Mouse (Mus musculus) liver, embryonic 13.5 days (tissue): ENCODE data around the gene Dclk3. TPM values are rescaled to one million over a fixed set of nuclear protein-coding genes. Genes with fewer than 3 reads are reported as not detected.

Experiments
- ATAC-seq: fragments of 200-750 bp; cut with Nextera tagmentation; 2 replicates; pipeline ENCODE4 v1.8.0; 2017; ENCODE audit warnings: low read depth, mild to moderate bottlenecking, moderate number of reproducible peaks, moderate library complexity
- DNase-seq: peaks from one replicate; pipeline ENCODE4 v3.0.0; 2022
- H3K27ac ChIP-seq: fragments of 300-500 bp; sonication (generic); 2 replicates; pipeline ENCODE4 v1.5.1; 2015; ENCODE audit warnings: moderate library complexity, mild to moderate bottlenecking, inconsistent platforms
- H3K27me3 ChIP-seq: fragments of 300-500 bp; sonication (generic); 2 replicates; pipeline ENCODE4 v1.6.1; 2015; ENCODE audit warnings: mild to moderate bottlenecking, inconsistent platforms
- H3K36me3 ChIP-seq: fragments of 300-500 bp; sonication (generic); 2 replicates; pipeline ENCODE4 v1.6.1; 2015; ENCODE audit warnings: mild to moderate bottlenecking, inconsistent platforms
- H3K4me1 ChIP-seq: fragments of 300-500 bp; sonication (generic); replicated peaks from 2 replicates; pipeline ENCODE4 v1.6.1; 2015; ENCODE audit warnings: inconsistent platforms
- H3K4me2 ChIP-seq: fragments of 300-500 bp; sonication (generic); 2 replicates; pipeline ENCODE4 v1.6.1; 2015; ENCODE audit warnings: inconsistent platforms, mild to moderate bottlenecking, moderate library complexity
- H3K4me3 ChIP-seq: fragments of 300-500 bp; sonication (generic); replicated peaks from 2 replicates; pipeline ENCODE4 v1.5.1; 2015; ENCODE audit warnings: mild to moderate bottlenecking, inconsistent platforms
- H3K9ac ChIP-seq: fragments of 300-500 bp; sonication (generic); 2 replicates; pipeline ENCODE4 v1.6.1; 2015; ENCODE audit warnings: mild to moderate bottlenecking, inconsistent platforms
- H3K9me3 ChIP-seq: fragments of 300-500 bp; sonication (generic); replicated peaks from 2 replicates; pipeline ENCODE4 v1.6.1; 2016; ENCODE audit warnings: inconsistent platforms
- WGBS: fragments of 180-500 bp; shearing (Covaris S2); methylation state at CpG from one replicate; pipeline ENCODE4 v1.1.7; 2015; ENCODE audit not compliant: insufficient replicate concordance; 5-methylcytosine and 5-hydroxymethylcytosine counted together
- polyA plus RNA-seq: library from polyadenylated mRNA; unstranded; fragments of >200 nt; fragmentation: Nextera tagmentation; extraction: Ambion mirVana; gene quantifications from 2 replicates; pipeline ENCODE4 v1.2.1, GENCODE M21; 2015

Dclk3 gene
- polyA plus RNA-seq, 1 experiment from 2014 or later, result not detected

DNA sequence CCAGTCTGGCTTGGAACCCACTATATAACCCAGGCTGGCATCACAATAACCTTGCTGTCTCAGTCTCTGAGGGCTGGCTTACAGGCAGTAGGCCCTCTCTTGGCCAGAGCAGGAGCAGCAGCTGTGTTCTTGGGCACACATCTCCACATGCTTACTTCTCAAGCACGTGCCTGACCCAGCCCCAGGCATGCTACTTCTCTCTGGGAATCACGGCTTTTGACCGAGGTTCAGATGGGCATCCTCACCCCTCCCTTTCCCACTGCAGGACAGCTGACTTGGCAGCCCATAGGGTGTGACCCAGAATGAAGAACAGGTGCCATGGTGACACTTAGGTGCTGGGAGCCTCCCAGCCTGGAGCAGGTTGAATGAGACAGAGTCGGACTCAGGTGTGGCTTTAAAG lies 52.4 kb downstream of the Dclk3 start:
- H3K36me3 ChIP-seq, result no peaks in the 10 kb centered on the region
- H3K4me1 ChIP-seq, result no peaks in the 10 kb centered on the region
- no peak overlapping the region for H3K4me3 ChIP-seq
- no peak overlapping the region for H3K9ac ChIP-seq
- no peak overlapping the region for H3K27ac ChIP-seq
- H3K27me3 ChIP-seq, result peaks cover 4% of the 10 kb centered on the region; the same call in 1 of the 2 replicates
- ATAC-seq, result no peak
- DNase-seq, result no peak
- H3K4me2 ChIP-seq, result no peak overlapping the region
- 51% methylated on average over 4 of the region's 4 CpGs for WGBS
- no peaks in the 10 kb centered on the region for H3K9me3 ChIP-seq

DNA sequence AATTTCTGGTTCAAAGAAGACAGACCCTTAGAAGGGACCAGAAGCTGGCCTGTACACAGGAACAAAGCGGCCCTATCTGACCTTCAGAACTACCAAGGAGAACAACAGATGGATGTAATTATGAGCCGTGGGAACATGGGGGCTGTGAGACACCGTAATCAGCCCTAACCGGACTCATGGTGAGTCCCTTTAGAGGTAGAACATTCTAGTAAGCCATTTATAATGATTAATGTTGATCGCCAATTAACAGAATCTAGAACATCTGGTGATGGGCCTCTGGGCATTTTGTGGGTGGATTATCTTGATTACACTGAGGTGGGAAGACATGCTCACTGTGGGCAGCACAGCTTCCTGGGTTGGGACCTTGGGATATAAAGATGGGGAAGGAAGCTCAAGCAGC lies 54.6 kb downstream of the Dclk3 start:
- H3K4me2 ChIP-seq, result no peak overlapping the region
- DNase-seq, result no peak
- H3K4me1 ChIP-seq, result no peaks in the 10 kb centered on the region
- ATAC-seq, result no peak
- no peaks in the 10 kb centered on the region for H3K36me3 ChIP-seq
- H3K9ac ChIP-seq, result no peak overlapping the region
- H3K27ac ChIP-seq, result no peak overlapping the region
- no peaks in the 10 kb centered on the region for H3K9me3 ChIP-seq
- WGBS, result 61% methylated on average over 5 of the region's 5 CpGs
- H3K4me3 ChIP-seq, result no peak overlapping the region
- H3K27me3 ChIP-seq, result peaks cover 4% of the 10 kb centered on the region; the same call in 1 of the 2 replicates

DNA sequence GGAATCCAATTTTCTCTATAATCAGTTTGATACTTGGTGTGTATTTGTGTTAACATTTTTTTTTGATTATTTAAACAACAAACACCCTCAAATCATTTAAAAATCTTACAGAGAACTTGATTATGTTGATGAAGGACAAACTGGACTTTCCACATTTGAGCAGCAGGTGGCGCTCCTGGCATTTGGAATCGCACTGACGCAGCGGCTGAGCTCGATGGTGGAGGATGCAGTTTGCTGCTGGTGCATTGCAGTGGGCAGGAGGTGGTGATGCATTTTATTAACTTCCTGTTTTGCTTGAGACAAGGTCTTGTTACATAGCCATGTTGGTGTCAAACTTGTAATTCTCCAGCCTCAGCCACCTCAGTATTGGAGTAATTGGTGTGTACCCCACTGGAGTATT lies 56.7 kb downstream of the Dclk3 start:
- 2% methylated on average over 5 of the region's 5 CpGs for WGBS
- H3K4me1 ChIP-seq, result no peaks in the 10 kb centered on the region
- H3K9me3 ChIP-seq, result no peaks in the 10 kb centered on the region
- H3K9ac ChIP-seq, result no peak overlapping the region
- H3K36me3 ChIP-seq, result no peaks in the 10 kb centered on the region
- H3K27me3 ChIP-seq, result peaks cover 4% of the 10 kb centered on the region; the same call in 1 of the 2 replicates
- no peak overlapping the region for H3K4me2 ChIP-seq
- ATAC-seq (no peak), DNase-seq (peak; percentile 13)
- no peak overlapping the region for H3K4me3 ChIP-seq
- no peak overlapping the region for H3K27ac ChIP-seq

DNA sequence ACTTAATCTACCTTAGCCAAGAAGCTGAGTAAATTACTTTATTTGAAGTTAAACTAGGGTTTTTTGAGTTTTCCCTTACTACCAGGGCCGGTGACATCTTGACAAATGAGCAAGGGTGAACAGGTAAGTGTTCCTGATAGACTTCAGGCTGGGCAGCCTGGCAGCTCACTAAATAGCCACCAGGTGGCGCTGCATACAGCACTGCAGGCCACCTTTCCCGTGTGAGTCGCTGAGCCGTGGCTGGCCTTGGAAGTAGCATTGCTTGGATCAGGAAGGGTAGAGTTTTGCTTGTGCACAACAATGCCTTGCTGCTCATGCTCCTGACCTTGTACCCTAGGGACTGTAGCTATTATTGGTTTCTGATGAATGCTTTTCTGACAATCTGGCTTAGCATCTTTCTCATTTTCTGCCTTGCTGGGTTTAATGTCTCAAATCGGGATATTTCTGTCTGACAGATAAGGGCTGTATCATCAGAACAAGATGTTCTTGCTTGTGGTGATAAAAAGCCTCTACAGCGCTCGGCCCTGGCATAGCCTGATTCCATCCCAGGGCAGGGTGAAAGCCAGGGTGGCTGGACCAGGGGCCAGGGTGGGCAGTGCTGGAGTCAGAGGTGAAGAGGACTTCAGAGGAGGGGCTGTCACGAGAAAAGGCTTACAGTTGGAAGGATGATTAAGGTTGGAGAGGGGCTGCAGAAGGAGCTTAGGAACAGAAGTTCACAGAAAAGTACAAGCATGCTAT lies 58.4 kb downstream of the Dclk3 start:
- Histone ChIP-seq H3K27ac (no peak overlapping the region), H3K4me1 (no peaks in the 10 kb centered on the region), H3K9ac (no peak overlapping the region), H3K4me2 (no peak overlapping the region), H3K9me3 (no peaks in the 10 kb centered on the region), H3K36me3 (no peaks in the 10 kb centered on the region), H3K27me3 (no peaks in the 10 kb centered on the region), H3K4me3 (no peak overlapping the region)
- DNase-seq, result peak; percentile 39
- ATAC-seq, result no peak
- WGBS, result 19% methylated on average over 9 of the region's 9 CpGs

DNA sequence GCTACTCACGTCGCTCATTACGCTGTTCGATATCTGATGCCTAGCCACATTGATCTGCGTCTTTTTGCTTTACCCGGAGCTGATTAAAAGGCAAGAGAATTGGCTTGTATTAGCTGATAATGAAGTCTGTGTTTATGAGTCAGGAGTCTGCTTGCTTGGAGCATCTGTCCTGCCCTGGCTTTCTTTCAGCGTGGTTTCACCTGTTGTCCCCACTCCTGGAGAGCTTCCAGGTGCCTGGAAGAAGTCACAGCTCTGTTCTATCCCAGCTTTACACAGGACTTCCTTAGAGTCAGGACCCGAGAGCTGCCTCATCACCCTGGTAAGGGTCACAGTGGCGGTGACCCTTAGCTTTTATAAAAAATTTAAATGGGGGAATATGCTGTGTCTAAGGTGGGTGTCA lies 61.3 kb downstream of the Dclk3 start:
- no peak overlapping the region for H3K27ac ChIP-seq
- DNase-seq (no peak), ATAC-seq (no peak)

DNA sequence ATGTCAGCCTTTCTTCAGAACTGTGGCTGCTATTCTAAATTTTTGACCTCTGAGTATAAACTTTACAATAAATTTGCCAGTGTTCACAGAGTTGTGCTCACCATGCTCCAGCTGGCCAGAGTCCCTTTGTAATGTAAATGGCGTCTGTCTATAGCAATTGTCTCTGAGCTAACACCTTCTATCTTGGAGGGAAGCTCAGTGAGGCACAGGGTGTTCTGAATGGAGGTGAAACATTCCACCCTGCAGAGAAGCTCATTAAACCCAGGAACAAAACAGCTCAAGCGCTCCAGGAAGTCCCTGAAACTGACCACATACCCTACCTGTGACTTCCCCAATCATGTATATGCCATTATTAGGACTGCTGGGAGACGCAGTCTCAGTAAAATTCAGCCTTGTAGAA lies 67.2 kb downstream of the Dclk3 start:
- DNase-seq (no peak), ATAC-seq (no peak)
- H3K36me3 ChIP-seq, result no peaks in the 10 kb centered on the region
- no peak overlapping the region for H3K27ac ChIP-seq
- no peak overlapping the region for H3K9ac ChIP-seq
- H3K4me2 ChIP-seq, result no peak overlapping the region
- WGBS, result 39% methylated on average over 3 of the region's 3 CpGs
- H3K4me1 ChIP-seq, result no peaks in the 10 kb centered on the region
- no peak overlapping the region for H3K4me3 ChIP-seq
- no peaks in the 10 kb centered on the region for H3K9me3 ChIP-seq
- no peaks in the 10 kb centered on the region for H3K27me3 ChIP-seq

More for the DNA sequence above, 61.3 kb downstream of the Dclk3 start:
- Histone ChIP-seq H3K36me3 (no peaks in the 10 kb centered on the region), H3K4me3 (no peak overlapping the region), H3K9ac (no peak overlapping the region), H3K27me3 (no peaks in the 10 kb centered on the region), H3K4me1 (no peaks in the 10 kb centered on the region), H3K9me3 (no peaks in the 10 kb centered on the region), H3K4me2 (no peak overlapping the region)
- WGBS, result 71% methylated on average over 9 of the region's 9 CpGs

DNA sequence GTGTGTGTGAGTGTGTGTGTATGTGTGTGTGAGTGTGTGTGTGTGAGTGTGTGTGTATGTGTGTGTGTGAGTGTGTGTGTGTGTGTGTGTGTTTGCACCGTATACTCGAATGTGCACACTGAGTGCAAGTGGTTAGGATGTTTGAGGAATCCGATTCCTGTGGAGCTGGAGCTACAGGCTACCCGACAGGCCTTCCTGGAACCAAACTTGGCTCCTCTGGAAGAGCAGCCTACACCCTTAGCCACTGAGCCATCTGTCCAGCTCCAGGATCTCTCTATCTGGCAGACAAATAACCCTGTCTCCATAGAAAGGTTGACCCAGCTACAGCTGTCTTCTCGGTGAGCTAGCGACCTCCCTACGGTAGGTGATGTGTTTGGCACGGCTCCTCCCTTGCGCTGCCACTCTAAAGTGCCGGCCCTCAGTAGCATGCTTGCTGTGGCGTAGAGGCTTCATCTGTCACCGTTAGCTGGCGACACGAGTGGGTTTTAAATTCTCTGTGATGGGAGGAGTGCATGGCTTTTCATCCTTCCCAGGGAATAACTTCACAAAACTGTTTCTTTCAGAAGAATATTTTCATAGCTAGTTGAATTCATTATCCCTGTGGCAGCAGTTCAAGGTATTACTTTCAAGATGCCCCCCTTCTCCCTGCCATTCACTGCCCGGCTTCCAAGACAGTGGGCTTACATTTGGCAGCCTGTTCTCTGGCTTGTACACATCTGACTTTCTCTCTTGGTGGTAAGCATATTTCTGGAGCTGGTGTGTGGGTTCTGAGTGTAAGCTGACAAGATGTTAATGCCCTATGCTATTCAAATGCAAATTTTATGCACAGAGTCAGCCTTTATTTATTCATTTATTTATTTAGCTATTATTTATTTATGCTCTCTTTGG lies 75.9 kb downstream of the Dclk3 start:
- H3K9me3 ChIP-seq, result no peaks in the 10 kb centered on the region
- H3K9ac ChIP-seq, result no peak overlapping the region
- 74% methylated on average over 15 of the region's 15 CpGs for WGBS
- no peak for DNase-seq
- no peak for ATAC-seq
- no peak overlapping the region for H3K4me3 ChIP-seq
- H3K27me3 ChIP-seq, result no peaks in the 10 kb centered on the region
- no peaks in the 10 kb centered on the region for H3K4me1 ChIP-seq
- H3K27ac ChIP-seq, result no peak overlapping the region
- H3K4me2 ChIP-seq, result no peak overlapping the region
- no peaks in the 10 kb centered on the region for H3K36me3 ChIP-seq

DNA sequence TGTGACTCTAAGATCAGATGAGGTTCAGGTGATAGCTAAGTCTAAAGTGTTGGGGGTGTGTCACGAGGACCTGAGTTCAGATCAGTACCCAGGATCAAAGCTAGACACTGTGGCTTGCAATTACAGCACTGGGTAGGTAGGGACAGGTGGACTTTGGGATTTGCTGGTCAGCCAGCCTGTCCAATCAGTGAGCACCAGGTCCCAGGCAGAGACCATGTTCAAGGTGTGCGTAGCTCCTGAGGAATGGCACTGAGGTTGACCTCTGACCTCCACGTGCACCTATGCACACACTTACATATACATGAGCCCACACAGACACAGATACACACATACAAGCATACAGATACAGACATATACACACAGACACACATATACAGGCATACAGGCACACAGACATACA lies 76.7 kb downstream of the Dclk3 start:
- no peaks in the 10 kb centered on the region for H3K9me3 ChIP-seq
- no peak overlapping the region for H3K27ac ChIP-seq
- no peak overlapping the region for H3K4me3 ChIP-seq
- H3K9ac ChIP-seq, result no peak overlapping the region
- no peak for ATAC-seq
- H3K27me3 ChIP-seq, result no peaks in the 10 kb centered on the region
- H3K36me3 ChIP-seq, result no peaks in the 10 kb centered on the region
- no peak for DNase-seq
- H3K4me1 ChIP-seq, result no peaks in the 10 kb centered on the region
- no peak overlapping the region for H3K4me2 ChIP-seq
- WGBS, result 57% methylated on average over 3 of the region's 3 CpGs

DNA sequence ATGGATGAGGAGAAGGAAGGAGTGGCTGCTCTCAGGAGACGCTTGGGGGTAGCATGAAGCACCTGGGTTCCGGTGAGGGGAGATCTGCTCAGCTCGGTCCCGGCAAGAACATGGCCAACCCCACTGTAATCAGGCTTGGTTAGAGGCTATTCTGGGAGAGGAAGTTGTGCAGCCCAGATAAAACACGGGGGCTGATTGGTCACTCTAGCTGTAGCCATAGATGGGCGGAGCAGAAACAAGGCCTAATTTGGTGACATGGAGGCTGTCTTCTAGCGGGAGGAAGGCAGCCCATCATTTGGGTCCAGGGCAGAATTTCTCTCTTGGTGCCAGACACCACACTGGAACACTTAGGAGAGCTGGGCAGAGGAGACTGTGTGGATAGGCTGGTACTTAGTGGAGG lies 83.3 kb downstream of the Dclk3 start:
- Histone ChIP-seq H3K4me2 (no peak overlapping the region), H3K27ac (no peak overlapping the region), H3K27me3 (no peaks in the 10 kb centered on the region), H3K9ac (no peak overlapping the region), H3K36me3 (no peaks in the 10 kb centered on the region), H3K9me3 (no peaks in the 10 kb centered on the region; the same call in 1 of the 2 replicates), H3K4me3 (no peak overlapping the region), H3K4me1 (no peaks in the 10 kb centered on the region)
- DNase-seq, result no peak
- 63% methylated on average over 7 of the region's 7 CpGs for WGBS
- no peak for ATAC-seq

DNA sequence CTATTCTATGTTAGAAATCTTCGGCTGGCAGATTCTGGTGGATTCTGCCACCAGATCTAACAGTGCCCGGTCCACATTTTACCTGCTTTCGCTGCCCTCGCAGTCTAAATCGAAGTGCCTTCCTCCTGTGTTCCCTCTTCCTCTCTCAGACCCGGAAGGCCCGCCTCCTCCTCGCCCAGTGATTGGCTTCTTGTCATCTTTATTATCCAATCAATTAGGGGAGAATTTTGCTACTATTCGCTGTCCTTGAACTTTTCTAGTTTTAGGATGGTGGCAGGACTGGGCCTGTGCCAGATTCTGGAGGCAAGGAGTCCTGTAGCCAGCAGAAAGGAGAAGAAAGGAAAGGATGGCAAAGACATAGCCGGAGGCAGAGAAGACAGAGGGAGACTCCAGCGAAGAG lies 84.2 kb downstream of the Dclk3 start:
- H3K9ac ChIP-seq, result no peak overlapping the region
- no peaks in the 10 kb centered on the region for H3K4me1 ChIP-seq
- 75% methylated on average over 11 of the region's 11 CpGs for WGBS
- H3K9me3 ChIP-seq, result no peaks in the 10 kb centered on the region; the same call in 1 of the 2 replicates
- no peak overlapping the region for H3K4me2 ChIP-seq
- H3K4me3 ChIP-seq, result no peak overlapping the region
- no peaks in the 10 kb centered on the region for H3K36me3 ChIP-seq
- H3K27me3 ChIP-seq, result no peaks in the 10 kb centered on the region
- DNase-seq (no peak), ATAC-seq (no peak)
- no peak overlapping the region for H3K27ac ChIP-seq

DNA sequence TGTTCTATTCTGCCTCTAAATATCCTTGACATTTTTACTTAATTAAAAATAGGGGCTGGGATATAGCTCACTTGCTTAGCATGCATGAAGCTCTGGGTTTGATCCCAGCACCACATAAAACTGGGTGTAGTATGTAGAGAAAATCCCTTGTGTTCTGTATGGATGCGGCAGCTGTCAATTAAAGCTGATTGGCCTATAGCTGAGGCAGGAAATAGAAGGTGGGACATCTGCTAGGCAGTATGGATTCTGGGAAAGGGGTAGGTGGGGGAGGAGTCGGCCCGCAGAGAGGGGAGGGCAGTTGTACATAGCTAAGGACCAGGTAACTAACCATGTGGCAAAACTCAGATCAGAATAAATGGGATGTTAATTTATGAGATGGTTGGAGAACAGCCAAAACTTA lies 85.0 kb downstream of the Dclk3 start:
- Histone ChIP-seq H3K9ac (no peak overlapping the region), H3K27ac (no peak overlapping the region), H3K9me3 (no peaks in the 10 kb centered on the region; the same call in 1 of the 2 replicates), H3K27me3 (no peaks in the 10 kb centered on the region), H3K4me3 (no peak overlapping the region), H3K4me1 (no peaks in the 10 kb centered on the region), H3K4me2 (no peak overlapping the region), H3K36me3 (no peaks in the 10 kb centered on the region)
- no peak for DNase-seq
- 76% methylated on average over 3 of the region's 3 CpGs for WGBS
- ATAC-seq, result no peak
